ENCODE assay signal across 25 mouse cellular contexts in the genomic region with DNA sequence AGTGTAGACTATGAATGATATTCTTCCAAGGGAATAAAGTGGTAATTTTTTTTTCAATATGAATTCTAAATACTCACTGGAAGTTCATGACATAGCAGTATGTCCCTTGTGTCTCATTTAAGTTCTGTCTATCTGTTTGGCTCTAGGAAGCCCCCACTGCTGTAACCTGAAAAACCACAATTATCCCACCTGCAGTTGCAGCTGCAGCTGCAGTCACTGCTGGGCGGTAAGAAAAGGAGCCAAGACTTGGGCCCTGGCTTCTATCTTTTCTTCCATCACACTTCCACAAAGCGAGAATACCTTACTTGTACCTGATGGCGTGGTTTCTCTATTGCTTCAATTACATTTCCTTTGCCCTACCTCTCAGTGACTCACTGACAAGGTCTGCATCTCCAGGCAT. TPM values are rescaled to one million over a fixed set of nuclear protein-coding genes. Genes with fewer than 3 reads are reported as not detected.
DNase-seq lines count a peak whose midpoint lies in the region; ATAC-seq and TF ChIP-seq lines count a peak whose summit lies in the region.
"Had no signal": no experiment of that assay in that cellular context is flagged by ENCODE, and none has a peak within 500 bp of the region (broad histone marks: within the 10 kb centered on the region; RNA-seq: fewer than 3 reads in every experiment).

No protein-coding gene starts in this region.

- peaks cover 2% of the 10 kb centered on the region; the same call in 1 of the 2 replicates for H3K4me1 ChIP-seq in heart, adult 2 months (ENCODE audit: control insufficient read depth, insufficient read depth, low read length)
- no peaks in the 10 kb centered on the region for H3K4me1 ChIP-seq in intestine, postnatal 0 days (replicated peaks; ENCODE audit: control insufficient read depth, insufficient read depth, low read length)
- no peaks in the 10 kb centered on the region for H3K4me1 ChIP-seq in forebrain, embryonic 14.5 days (ENCODE audit: control insufficient read depth, insufficient read depth, low read length)
- H3K4me1 ChIP-seq: embryonic facial prominence, embryonic 10.5 days; embryonic facial prominence, embryonic 12.5 days; forebrain, embryonic 13.5 days had no signal

- intact Hi-C loops in heart, adult 2 months (cut with DNase I): no loop called here

- ATAC-seq in intestine, postnatal 0 days: no peak
- no peak for ATAC-seq in forebrain, embryonic 14.5 days
- ATAC-seq: activated CD4-positive, CD25-positive, alpha-beta regulatory T cell, adult 4 months; CD4-positive, CD25-positive, alpha-beta regulatory T cell, adult 4 months; forebrain, embryonic 13.5 days; Patski had no signal

- TF ChIP-seq CTCF in heart, adult 2 months (IDR thresholded peaks at IDR 0.05): no peak
- no peak for TF ChIP-seq CTCF in intestine, postnatal 0 days (IDR thresholded peaks at IDR 0.05; ENCODE audit: low read depth)

- DNase-seq in thymus, adult 18-20 months: peak; percentile 34 to 42
- peak; percentile 79 for DNase-seq in thymus, postnatal 0 days (ENCODE audit: low spot score)
- DNase-seq in thymus, postnatal 14 days: peak; percentile 69
- peak; percentile 31 to 68 for DNase-seq in thymus, postnatal 36 days
- DNase-seq in layer of hippocampus, postnatal 36 days: no peak
- no peak for DNase-seq in heart, adult 2 months
- no peak for DNase-seq in forebrain, embryonic 14.5 days (ENCODE audit: low spot score)
- DNase-seq: adrenal gland, adult 8-10 months; adrenal gland, postnatal 14 days; adrenal gland, postnatal 36 days; B cell, adult 2 months; cerebellum, adult 11-12 months; cerebellum, adult 2 months; cerebellum, adult 9-10 months; cerebellum, postnatal 10 days; cerebellum, postnatal 25 days had no signal

- H3K4me2 ChIP-seq in intestine, postnatal 0 days (replicated peaks; ENCODE audit: low read depth): no peak overlapping the region
- H3K4me2 ChIP-seq in forebrain, embryonic 14.5 days (ENCODE audit: low read length): no peak overlapping the region
- H3K4me2 ChIP-seq: embryonic facial prominence, embryonic 12.5 days; forebrain, embryonic 13.5 days had no signal

- TF ChIP-seq EP300 in heart, adult 2 months (IDR thresholded peaks at IDR 0.05; ENCODE audit: insufficient read depth, low read depth, low read length): no peak

- no peak for TF ChIP-seq POLR2A in heart, adult 2 months (IDR thresholded peaks at IDR 0.05; ENCODE audit: insufficient read depth, low read depth, low read length)

- H3K79me2 ChIP-seq in heart, adult 2 months (replicated peaks; ENCODE audit: control insufficient read depth, insufficient read depth, low read length): no peaks in the 10 kb centered on the region

- no peaks in the 10 kb centered on the region for H3K27me3 ChIP-seq in heart, adult 2 months (ENCODE audit: control insufficient read depth, insufficient read depth, low read length)
- H3K27me3 ChIP-seq in intestine, postnatal 0 days (replicated peaks; ENCODE audit: control insufficient read depth, insufficient read depth, low read length): no peaks in the 10 kb centered on the region
- no peaks in the 10 kb centered on the region for H3K27me3 ChIP-seq in forebrain, embryonic 14.5 days (replicated peaks; ENCODE audit: control insufficient read depth, insufficient read depth, low read length)
- H3K27me3 ChIP-seq: CH12.LX; embryonic facial prominence, embryonic 12.5 days; forebrain, embryonic 13.5 days; Patski had no signal

- 97% methylated on average over 3 of the region's 3 CpGs for WGBS in heart, adult 2 months
- 96% methylated on average over 3 of the region's 3 CpGs for WGBS in intestine, postnatal 0 days
- 95% methylated on average over 3 of the region's 3 CpGs for WGBS in forebrain, embryonic 14.5 days

- H3K9me3 ChIP-seq in intestine, postnatal 0 days (ENCODE audit: control insufficient read depth): no peaks in the 10 kb centered on the region
- H3K9me3 ChIP-seq in forebrain, embryonic 14.5 days (replicated peaks; ENCODE audit: control insufficient read depth, low read length): no peaks in the 10 kb centered on the region
- H3K9me3 ChIP-seq: embryonic facial prominence, embryonic 10.5 days; embryonic facial prominence, embryonic 12.5 days; forebrain, embryonic 13.5 days had no signal

- peaks cover 8% of the 10 kb centered on the region for H3K36me3 ChIP-seq in heart, adult 2 months (ENCODE audit: control insufficient read depth, insufficient read depth, low read length)
- peaks cover 37% of the 10 kb centered on the region for H3K36me3 ChIP-seq in intestine, postnatal 0 days (ENCODE audit: control insufficient read depth, insufficient read depth)
- peaks cover 55% of the 10 kb centered on the region for H3K36me3 ChIP-seq in forebrain, embryonic 14.5 days (ENCODE audit: control insufficient read depth, insufficient read depth, low read length)
- H3K36me3 ChIP-seq: G1E had no signal

- no peak overlapping the region for H3K27ac ChIP-seq in heart, adult 2 months
- H3K27ac ChIP-seq in intestine, postnatal 0 days (ENCODE audit: low read depth, low read length): no peak overlapping the region; the same call in 1 of the 2 replicates
- no peak overlapping the region for H3K27ac ChIP-seq in forebrain, embryonic 14.5 days (ENCODE audit: low read depth, low read length)
- H3K27ac ChIP-seq: embryonic facial prominence, embryonic 10.5 days; embryonic facial prominence, embryonic 12.5 days; forebrain, embryonic 13.5 days had no signal

- no peak overlapping the region for H3K9ac ChIP-seq in heart, adult 2 months (ENCODE audit: low read depth, low read length)
- H3K9ac ChIP-seq in intestine, postnatal 0 days (ENCODE audit: low read depth, low read length): no peak overlapping the region
- no peak overlapping the region for H3K9ac ChIP-seq in forebrain, embryonic 14.5 days (ENCODE audit: low read length)
- H3K9ac ChIP-seq: embryonic facial prominence, embryonic 12.5 days; forebrain, embryonic 13.5 days had no signal

- no peak overlapping the region for H3K4me3 ChIP-seq in heart, adult 2 months
- H3K4me3 ChIP-seq in intestine, postnatal 0 days (ENCODE audit: low read depth, low read length): no peak overlapping the region
- H3K4me3 ChIP-seq in forebrain, embryonic 14.5 days (ENCODE audit: low read depth, low read length): no peak overlapping the region
- H3K4me3 ChIP-seq: embryonic facial prominence, embryonic 10.5 days; embryonic facial prominence, embryonic 12.5 days; forebrain, embryonic 13.5 days had no signal

RNA-seq across cellular contexts. Expression of a gene that starts 17.1 kb away (rescaled TPM):
- 2.3 and 2.8 TPM in 2 replicates for polyA plus RNA-seq in thymus, postnatal 0 days (2015; fragmentation: Nextera tagmentation; extraction: Ambion mirVana)
- 10 to 100 TPM; 27.4 to 32.7 TPM for total RNA-seq in layer of hippocampus, postnatal 36 days (2021)
- total RNA-seq in heart, adult 2 months (2021): 100 to 1,000 TPM; 182 to 189 TPM
- 35.6 and 50.8 TPM in 2 replicates for polyA plus RNA-seq in heart, adult 2 months (2012; rRNA removed)
- polyA plus RNA-seq in intestine, postnatal 0 days (2015; fragmentation: Nextera tagmentation; extraction: Ambion mirVana): 2.2 and 2.3 TPM in 2 replicates
- 4.3 and 5.1 TPM in 2 replicates for polyA plus RNA-seq in forebrain, embryonic 14.5 days (2014; fragmentation: Nextera tagmentation; extraction: Ambion mirVana)
- total RNA-seq: CH12.LX had no signal
- polyA plus RNA-seq: G1E had no signal

Comparison
In these comparisons a context has a peak if more than half of its experiments do, and no peak if none do; other contexts are left out.
1. DNase-seq: peak in thymus, adult 18-20 months (2 of 2), thymus, postnatal 0 days (single experiment), thymus, postnatal 14 days (single experiment) and thymus, postnatal 36 days (2 of 2); none in layer of hippocampus, postnatal 36 days (0 of 2), heart, adult 2 months (0 of 2) and forebrain, embryonic 14.5 days (single experiment).